Mouse (Mus musculus) CH12.LX (cell line): ENCODE results near the gene Nacc2.

Source experiments
- CHD2 ChIP-seq: IDR thresholded peaks from 2 replicates; pipeline ENCODE4 v1.6.1; 2011; ENCODE audit warnings: low read length, improper control_type of control experiment
- CTCF ChIP-seq, 2 experiments: IDR thresholded peaks in 1 of 2; conservative IDR thresholded peaks in 1 of 2; 2 replicates each; pipeline ENCODE4 v1.5.1; 2011 to 2012; ENCODE audit warnings: low read depth in 2 of 2, low read length in 2 of 2, improper control_type of control experiment in 1 of 2, inconsistent platforms in 1 of 2, mild to moderate bottlenecking in 1 of 2, moderate library complexity in 1 of 2
- EP300 ChIP-seq: IDR thresholded peaks from 2 replicates; pipeline ENCODE4 v1.6.1; 2011; ENCODE audit warnings: low read length, improper control_type of control experiment
- KAT2A ChIP-seq: IDR thresholded peaks from 2 replicates; pipeline ENCODE4 v1.6.1; 2012; ENCODE audit warnings: low read length, improper control_type of control experiment, inconsistent platforms; ENCODE audit not compliant: insufficient replicate concordance
- MAX ChIP-seq: IDR thresholded peaks from 2 replicates; pipeline ENCODE4 v1.6.1; 2011; ENCODE audit warnings: low read length, improper control_type of control experiment
- NRF1 ChIP-seq: IDR thresholded peaks from 2 replicates; pipeline ENCODE4 v1.6.1; 2014; ENCODE audit warnings: low read depth, mild to moderate bottlenecking, inconsistent platforms, low read length, improper control_type of control experiment, moderate library complexity
- ZNF384 ChIP-seq: IDR thresholded peaks from 2 replicates; pipeline ENCODE4 v1.6.1; 2012; ENCODE audit warnings: low read depth, low read length, improper control_type of control experiment, inconsistent platforms

GRCm38 (mm10) chr2:26143556-26143955 lies 20.5 kb upstream of the Nacc2 start:
- TF ChIP-seq CTCF (conservative IDR thresholded peaks at IDR 0.05 in 1 of 2, IDR thresholded peaks at IDR 0.05 in 1 of 2; ENCODE audit: low read depth in 2 of 2, low read length in 2 of 2) (no peak), MAX (no peak), ZNF384 (no peak), NRF1 (no peak), KAT2A (no peak), CHD2 (no peak), EP300 (no peak)
